Mouse (Mus musculus) right cerebral cortex, postnatal 4 days (tissue): ENCODE data around the gene Trim14.

Source experiments
- DNase-seq: peaks from one replicate; pipeline ENCODE4 v3.0.0-alpha.2; 2022

The Trim14 gene

GRCm38 (mm10) chr4:46562037-46562436 is 26.1 kb upstream of the Trim14 start:
- DNase-seq: no peak

GRCm38 (mm10) chr4:46560069-46560705 is 24.2 kb upstream of the Trim14 start:
- no peak for DNase-seq

- DNase-seq: no peak
These were observed 23.0 kb upstream of the Trim14 start for GRCm38 (mm10) chr4:46558672-46559667.

GRCm38 (mm10) chr4:46556933-46557332 is 21.0 kb upstream of the Trim14 start:
- DNase-seq: no peak

- DNase-seq: no peak
These were observed 19.8 kb upstream of the Trim14 start for GRCm38 (mm10) chr4:46555762-46556161.

- no peak for DNase-seq
These were observed 18.5 kb upstream of the Trim14 start for GRCm38 (mm10) chr4:46554295-46555069.

GRCm38 (mm10) chr4:46553864-46554263 is 17.9 kb upstream of the Trim14 start:
- no peak for DNase-seq

- DNase-seq: no peak
These were observed 14.5 kb upstream of the Trim14 start for GRCm38 (mm10) chr4:46550406-46550805.

GRCm38 (mm10) chr4:46549979-46550378 is 14.0 kb upstream of the Trim14 start:
- DNase-seq: no peak

- DNase-seq: no peak
These were observed 10.8 kb upstream of the Trim14 start for GRCm38 (mm10) chr4:46546709-46547108.

- DNase-seq: no peak
These were observed 9.6 kb upstream of the Trim14 start for GRCm38 (mm10) chr4:46545498-46545897.

- peak; percentile 53 for DNase-seq
These were observed 8.4 kb upstream of the Trim14 start for GRCm38 (mm10) chr4:46544313-46544712.

- no peak for DNase-seq
These were observed 7.6 kb upstream of the Trim14 start for GRCm38 (mm10) chr4:46543366-46544050.

- DNase-seq: no peak
These were observed 5.8 kb upstream of the Trim14 start for GRCm38 (mm10) chr4:46541707-46542106.

- no peak for DNase-seq
These were observed 3.2 kb upstream of the Trim14 start for GRCm38 (mm10) chr4:46539167-46539566.

GRCm38 (mm10) chr4:46535094-46535830 is 679 bp downstream of the Trim14 start:
- DNase-seq: no peak

GRCm38 (mm10) chr4:46533934-46534720 is 1.8 kb downstream of the Trim14 start:
- no peak for DNase-seq

GRCm38 (mm10) chr4:46532926-46533325 is 3.0 kb downstream of the Trim14 start:
- DNase-seq: no peak

- DNase-seq: no peak
These were observed 3.4 kb downstream of the Trim14 start for GRCm38 (mm10) chr4:46532511-46532910.

- no peak for DNase-seq
These were observed 6.2 kb downstream of the Trim14 start for GRCm38 (mm10) chr4:46529722-46530121.

- DNase-seq: no peak
These were observed 8.4 kb downstream of the Trim14 start for GRCm38 (mm10) chr4:46527558-46527926.
